Mouse (Mus musculus) myocyte (in vitro differentiated cells): ENCODE results near the gene Tas2r110.

Source experiments
- E2F4 ChIP-seq: IDR thresholded peaks from one replicate; pipeline ENCODE4 v1.6.1; 2011; ENCODE audit warnings: mild to moderate bottlenecking, control low read depth, moderate library complexity; ENCODE audit not compliant: insufficient read depth
- MYOD1 ChIP-seq, 3 experiments: IDR thresholded peaks; one replicate each; pipeline ENCODE4 v1.6.1; 2011; ENCODE audit warnings: control low read depth in 2 of 3, low read depth in 2 of 3, mild to moderate bottlenecking in 2 of 3, moderate library complexity in 1 of 3; ENCODE audit not compliant: insufficient read length in 2 of 3, control insufficient read depth in 1 of 3

- TF ChIP-seq MYOD1 (IDR thresholded peaks at IDR 0.05; ENCODE audit: control insufficient read depth in 1 of 3, insufficient read length in 2 of 3, low read depth in 2 of 3) (no peak), E2F4 (no peak)
Measured at GRCm38 (mm10) chr6:132867708-132868107, at the start of gene Tas2r110.
